Mouse (Mus musculus): Measurements from ENCODE around the gene Osbpl8.

The Osbpl8 gene

DNA sequence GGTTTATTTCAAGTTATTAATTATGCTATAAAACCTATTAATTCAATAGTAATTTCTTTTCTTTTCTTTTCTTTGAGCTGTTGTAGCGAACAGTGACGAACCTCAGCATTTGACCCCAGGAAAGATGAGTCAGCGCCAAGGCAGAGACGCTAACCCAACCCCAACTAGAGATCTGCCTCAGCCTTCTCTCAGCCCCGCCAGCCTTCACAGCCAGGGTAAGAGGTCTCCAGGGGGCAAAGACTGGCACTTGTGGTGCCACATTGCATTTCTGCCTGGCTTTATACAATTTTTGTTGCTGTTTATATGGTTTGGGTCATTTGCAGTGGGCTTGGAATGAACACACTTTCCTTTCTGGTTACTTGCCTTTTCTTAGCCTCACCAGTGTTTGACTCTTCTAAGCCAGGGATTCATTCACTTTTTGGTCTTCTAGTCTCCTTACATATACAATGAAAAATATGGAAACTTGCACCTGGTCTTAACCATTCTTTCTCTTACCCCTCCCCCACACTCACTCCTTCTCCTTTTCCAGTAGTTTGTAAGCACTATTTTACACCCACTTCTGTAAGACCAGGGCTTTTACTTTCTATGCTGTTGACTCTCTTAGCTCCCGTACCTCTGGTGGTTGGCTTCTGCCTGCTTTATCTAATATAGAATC, 69.1 kb downstream of the Osbpl8 start:
- no peak for DNase-seq (ENCODE audit: low read depth in 2 of 2, low spot score in 2 of 2)

DNA sequence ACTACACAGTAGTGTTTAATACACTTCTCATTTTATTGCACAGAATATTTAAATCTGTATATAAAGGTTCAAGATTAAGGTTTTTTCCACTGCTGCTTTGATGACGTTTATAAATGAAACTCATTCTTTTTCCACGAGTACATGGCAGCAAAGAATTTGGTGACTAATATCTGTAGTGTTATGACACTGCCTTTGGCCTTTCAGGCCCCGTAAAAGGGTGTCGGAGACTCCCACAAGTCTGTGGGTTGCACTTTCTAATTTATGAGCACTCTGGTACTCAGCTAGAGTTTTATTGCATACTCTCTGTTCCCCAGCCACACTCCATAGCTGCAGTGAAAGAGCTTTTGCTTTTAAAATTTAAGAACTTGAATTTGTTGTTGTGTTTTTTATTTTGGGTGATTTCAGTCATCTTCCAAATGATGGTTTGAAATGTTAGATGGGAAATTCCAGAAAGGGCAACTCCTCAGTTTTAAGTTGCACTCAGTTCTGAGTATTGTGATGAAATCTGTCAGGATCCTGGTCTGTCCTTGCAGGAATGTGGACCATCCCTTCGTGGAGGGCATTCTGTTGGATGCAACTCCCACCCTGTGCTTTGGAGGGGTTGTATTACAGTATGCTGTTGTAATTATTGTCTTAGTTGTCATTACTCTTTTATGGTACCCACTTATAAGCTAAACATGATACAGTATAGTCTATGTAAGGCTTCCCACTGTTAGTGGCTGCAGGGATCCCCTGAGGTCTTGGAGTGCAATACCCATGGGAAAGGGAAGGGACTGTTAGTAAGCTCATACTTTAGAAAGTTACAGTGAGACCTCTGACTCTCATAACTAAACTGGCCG, 70.1 kb downstream of the Osbpl8 start:
- DNase-seq (ENCODE audit: low read depth in 2 of 2, low spot score in 2 of 2), result no peak

DNA sequence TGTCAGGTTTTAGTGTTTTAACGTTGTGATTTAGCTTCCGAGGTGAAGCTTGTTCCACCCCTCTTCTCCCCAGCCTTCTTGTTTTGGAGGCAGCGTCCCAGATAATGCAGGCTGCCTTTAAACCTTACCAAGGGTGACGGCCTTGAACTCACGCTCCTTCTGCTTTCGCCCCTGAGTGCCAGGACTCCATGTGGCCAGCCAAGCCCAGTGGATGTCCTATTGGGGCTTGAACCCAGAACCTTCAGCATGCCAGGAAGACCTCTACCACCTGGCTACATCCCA, 70.7 kb downstream of the Osbpl8 start:
- DNase-seq (ENCODE audit: low read depth in 2 of 2, low spot score in 2 of 2), result no peak

DNA sequence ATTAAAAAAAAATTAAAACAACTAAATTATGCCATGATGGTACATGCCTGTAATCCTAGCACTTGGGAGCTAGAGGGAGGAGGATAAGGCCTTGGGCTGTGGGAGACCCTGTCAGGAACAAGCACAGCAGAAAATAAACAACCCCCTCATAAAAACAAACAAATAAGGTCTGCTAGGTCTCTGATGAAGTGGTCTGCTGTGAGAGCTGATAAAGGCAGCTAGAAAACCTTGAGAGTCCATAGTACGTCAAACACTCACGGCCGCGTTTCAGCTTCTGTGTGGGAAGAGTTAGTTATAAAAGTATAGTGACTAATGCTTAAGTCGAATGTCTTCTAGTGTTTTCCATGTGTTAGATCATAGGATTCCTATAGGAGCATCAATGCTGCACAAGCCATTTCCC, 72.9 kb downstream of the Osbpl8 start:
- DNase-seq (ENCODE audit: low read depth in 2 of 2, low spot score in 2 of 2), result no peak

DNA sequence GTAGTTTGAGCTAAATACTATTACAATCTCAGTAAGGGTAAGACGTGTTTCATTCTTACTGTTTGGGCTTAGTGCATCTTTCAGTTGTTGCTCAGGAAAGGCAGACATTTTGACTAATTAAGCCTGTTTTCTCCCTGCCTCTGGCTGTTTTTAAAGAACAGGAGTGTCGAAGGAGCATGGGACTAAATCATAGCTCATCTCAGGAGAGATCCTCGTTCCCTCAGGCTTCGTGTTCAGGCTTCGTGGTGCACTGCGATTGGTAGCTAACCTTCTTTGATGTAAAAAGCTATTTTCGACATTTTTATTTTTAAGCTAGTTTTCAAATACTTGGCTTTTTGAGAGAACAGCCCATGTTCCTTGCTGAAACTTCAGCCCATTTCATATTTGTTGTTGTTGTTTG, 78.1 kb downstream of the Osbpl8 start:
- DNase-seq (ENCODE audit: low read depth in 2 of 2, low spot score in 2 of 2), result no peak

DNA sequence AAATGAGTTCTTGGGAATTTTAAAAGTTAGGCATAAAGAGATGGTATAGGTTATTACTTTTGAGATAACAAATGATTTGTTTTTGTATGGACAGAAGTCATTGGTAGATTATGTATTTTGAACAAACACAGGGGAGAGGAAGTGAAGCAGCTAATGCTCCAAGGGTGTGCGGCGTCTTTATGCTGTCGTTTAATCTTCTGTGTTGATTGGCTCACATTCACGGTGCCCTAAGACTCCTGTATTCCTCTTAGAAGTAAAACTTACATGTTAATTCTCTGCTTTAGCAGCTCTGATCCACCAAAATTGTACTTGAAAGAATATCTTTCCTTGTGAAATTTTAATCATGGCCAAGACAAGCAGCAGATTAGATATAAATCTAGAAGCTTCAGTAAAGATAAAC, 83.1 kb downstream of the Osbpl8 start:
- no peak for DNase-seq (ENCODE audit: low read depth in 2 of 2, low spot score in 2 of 2)

DNA sequence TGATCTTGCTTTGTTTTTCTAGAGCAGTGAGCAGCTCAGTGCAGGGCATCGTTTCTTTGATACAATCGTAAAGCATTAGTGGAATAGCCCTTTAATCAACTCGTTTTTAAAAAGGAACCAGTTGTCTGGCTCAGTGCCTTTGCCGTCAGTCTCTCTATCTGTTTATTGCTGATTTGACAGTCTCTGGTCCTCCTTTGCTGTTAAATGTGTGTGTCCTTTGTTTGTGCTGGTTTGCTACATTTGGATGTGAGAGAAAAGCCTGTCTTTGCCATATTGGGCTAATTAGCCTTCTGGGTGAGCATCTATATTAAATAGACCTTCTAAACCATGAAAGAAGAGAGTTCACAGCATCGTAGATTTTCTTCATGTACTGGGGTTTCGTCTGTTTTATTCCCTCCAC, 83.6 kb downstream of the Osbpl8 start:
- no peak for DNase-seq (ENCODE audit: low read depth in 2 of 2, low spot score in 2 of 2)

DNA sequence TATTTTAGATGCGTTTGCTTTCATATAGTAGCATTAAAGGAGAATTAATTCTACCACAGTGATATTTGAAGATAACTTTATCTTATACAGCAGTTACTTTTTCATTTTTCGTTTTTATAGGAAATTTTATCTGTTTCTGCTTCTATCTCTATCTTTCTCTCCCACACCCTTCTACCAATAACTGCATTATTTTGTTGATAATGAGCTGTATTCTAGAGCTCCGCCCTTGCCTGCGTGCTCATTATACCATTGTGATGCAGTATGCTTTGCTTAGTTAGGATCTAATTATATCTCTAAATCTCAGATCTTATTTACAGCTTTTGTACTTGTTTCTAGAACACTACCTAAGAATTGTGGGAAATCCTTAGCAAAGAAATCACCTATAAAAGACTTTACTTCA, 85.6 kb downstream of the Osbpl8 start:
- no peak for DNase-seq (ENCODE audit: low read depth in 2 of 2, low spot score in 2 of 2)

DNA sequence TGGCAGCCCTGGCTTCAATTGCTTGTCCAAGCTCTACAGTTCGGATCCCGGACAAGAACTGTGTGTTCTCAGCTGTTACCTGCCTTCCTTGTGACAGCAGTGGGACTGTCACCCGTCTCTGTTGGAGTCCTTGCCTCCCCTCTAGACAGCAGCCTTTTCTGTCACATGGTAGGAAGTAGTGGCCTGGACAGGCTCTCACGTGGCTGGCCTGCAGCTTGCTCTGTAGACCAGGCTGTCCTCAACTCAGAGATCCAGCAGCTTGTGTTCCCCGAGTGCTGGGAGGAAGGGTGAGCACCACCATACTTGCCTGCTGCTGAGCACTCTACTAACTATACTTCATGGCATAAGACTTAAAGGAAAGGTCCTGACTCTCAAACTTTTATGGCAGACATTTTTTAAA, 87.1 kb downstream of the Osbpl8 start:
- no peak for DNase-seq (ENCODE audit: low read depth in 2 of 2, low spot score in 2 of 2)

DNA sequence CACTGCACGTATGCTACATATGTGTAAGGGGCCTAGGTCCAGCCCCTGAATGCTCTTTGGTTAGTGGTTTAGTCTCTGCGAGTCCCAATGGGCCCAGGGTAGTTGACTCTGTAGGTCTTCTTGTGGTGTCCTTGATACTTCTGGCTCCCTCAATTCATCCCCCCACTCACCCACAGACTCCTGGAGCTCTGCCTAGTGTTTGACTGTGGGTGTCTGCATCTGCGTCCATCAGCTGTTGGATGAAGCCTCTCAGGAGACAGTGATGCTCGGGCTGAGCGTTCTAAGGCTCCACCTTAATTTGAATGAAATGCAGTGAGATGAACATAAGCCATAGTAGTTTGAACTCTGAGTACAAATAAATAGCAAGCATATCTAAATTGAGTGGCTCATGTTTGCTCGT, 90.7 kb downstream of the Osbpl8 start:
- DNase-seq (ENCODE audit: low read depth in 2 of 2, low spot score in 2 of 2), result no peak

DNA sequence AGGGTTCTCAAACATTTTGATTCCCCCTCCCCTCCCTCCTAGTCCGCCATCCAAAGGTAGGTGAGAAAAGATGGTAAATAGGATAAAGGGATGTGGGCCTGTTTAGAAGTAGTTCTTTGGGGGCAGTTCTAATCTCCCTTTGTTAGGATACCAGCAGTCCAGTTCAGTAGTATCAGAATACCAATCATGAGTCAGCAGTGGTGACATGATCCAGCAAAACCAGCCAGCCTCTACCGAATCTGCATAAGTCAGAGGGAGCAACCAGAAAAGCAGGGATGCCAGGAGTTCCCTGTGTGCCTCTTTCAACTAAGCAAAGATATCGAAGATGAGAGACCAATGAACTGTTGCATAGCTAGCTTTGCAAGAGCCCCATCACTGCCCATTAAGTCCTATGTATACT, 91.6 kb downstream of the Osbpl8 start:
- DNase-seq (ENCODE audit: low read depth in 2 of 2, low spot score in 2 of 2), result no peak

DNA sequence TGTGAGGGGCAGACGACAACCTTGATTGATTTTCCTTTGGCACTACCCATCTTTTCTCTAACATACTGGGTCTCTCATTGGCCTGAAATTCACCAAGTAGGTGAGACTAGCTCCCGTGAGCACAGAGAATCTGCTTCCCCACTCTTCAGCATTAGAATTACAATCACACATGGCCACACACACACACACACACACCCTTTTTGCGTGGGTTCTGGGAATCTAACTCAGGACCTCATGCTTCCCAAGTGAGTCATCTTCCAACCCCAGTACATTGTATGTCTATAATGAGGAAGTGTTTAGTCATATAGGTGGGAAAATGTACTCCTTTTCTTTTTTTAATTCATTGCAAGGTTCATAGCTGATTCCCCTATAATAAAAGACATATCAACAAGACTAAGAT, 92.8 kb downstream of the Osbpl8 start:
- no peak for DNase-seq (ENCODE audit: low read depth in 2 of 2, low spot score in 2 of 2)

DNA sequence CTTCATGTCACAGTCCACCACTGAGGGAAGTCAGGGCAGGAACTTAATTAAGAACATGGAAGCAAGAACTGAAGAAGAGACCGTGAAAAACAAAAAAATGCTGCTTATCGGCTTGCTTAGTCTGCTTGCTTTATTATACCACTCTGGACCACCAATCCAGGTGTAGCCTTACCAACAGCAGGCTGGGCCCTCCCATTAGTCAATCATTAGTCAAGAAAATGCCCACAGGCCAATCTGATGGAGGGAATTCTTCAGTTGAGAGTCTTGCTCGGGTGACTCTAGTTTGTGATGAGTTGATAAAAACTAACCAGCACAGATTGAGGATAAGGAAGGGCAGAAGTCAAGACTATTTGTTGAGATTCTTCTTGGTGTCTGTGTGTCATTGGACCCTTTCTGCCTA, 93.7 kb downstream of the Osbpl8 start:
- no peak for DNase-seq (ENCODE audit: low read depth in 2 of 2, low spot score in 2 of 2)

DNA sequence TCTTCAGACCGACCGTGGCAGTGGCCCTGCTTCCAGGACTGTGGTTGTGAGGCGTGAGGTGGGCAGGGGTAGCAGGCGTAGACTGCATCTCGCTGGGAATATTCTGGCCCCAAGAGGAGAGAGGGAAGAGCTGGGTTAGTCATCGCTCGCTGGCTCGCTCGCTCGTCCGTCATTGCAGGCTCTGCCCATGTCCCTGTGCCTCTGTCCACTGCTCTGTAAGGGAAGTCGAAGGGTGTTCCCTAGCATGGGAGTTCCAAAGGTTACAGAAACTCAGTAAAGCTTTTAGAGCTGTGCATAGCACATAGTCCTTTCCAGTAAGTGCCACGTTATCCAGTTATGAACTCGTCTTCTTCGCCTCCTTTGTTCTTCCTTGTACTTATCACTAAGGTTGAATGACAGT, 107.1 kb downstream of the Osbpl8 start:
- DNase-seq (ENCODE audit: low read depth in 2 of 2, low spot score in 2 of 2), result no peak

DNA sequence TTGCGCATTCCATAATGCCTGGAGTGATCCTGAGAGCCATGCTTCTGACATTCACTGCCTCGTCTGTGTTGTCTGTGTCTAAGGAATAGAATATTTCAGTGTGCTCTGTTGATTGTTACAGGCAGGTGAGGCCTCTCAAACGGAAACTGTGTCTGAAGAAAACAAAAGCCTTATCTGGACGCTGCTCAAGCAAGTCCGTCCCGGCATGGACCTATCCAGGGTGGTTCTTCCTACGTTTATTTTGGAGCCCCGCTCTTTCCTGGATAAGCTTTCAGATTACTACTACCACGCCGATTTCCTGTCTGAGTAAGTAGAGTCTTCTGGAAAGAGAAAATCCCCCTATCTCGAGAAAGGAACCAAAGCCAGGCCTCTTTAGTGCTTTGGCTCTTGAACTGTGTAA, 108.4 kb downstream of the Osbpl8 start:
- no peak for DNase-seq (ENCODE audit: low read depth in 2 of 2, low spot score in 2 of 2)

DNA sequence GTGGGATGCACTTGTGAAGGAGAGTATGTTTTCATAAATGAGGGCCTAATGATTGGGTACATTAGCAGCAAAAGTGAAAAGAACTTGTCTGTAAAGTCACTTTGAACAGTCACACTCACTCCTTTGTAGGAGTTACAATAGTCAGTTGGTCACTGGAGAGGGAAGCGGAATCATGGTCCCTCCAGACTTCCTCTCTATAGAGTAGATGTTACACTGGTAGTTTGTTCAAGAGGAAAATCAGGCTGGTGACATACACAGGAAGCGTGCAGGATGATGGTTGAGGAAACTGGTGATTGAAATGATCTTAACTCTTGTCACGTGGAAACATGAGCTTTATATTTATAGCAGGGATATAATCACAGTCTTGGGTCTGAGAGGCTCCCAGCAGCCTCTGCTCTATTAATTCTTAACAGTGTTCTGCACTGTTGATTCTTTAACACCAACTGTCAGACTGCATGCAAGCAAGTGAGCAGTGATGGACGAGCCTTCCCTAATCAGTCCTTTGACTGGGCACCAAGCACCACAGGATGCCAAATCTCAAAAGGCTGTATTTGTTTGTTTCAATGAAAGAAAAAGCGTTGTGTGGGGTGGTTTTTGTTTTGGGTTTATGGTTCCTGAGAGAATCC, 109.0 kb downstream of the Osbpl8 start:
- DNase-seq (ENCODE audit: low read depth in 2 of 2, low spot score in 2 of 2), result no peak

DNA sequence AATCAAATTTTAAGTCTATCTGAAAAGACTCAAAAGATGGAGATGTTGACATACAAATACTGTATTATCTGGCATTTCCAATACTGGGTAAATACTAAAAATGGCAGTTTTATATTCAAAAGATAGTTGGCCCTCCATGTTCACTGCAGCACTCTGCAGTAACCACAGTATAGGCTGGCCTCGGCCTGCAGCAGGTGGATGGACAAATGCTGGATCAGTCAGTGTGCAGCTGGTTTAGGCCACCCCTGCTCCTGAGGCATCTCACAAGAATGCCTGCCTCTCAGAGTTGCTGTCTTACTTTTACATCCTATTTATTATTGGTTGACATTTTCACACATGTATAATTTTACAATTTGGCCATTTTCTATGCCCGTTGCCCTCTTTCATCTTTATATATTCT, 111.3 kb downstream of the Osbpl8 start:
- DNase-seq (ENCODE audit: low read depth in 2 of 2, low spot score in 2 of 2), result no peak

DNA sequence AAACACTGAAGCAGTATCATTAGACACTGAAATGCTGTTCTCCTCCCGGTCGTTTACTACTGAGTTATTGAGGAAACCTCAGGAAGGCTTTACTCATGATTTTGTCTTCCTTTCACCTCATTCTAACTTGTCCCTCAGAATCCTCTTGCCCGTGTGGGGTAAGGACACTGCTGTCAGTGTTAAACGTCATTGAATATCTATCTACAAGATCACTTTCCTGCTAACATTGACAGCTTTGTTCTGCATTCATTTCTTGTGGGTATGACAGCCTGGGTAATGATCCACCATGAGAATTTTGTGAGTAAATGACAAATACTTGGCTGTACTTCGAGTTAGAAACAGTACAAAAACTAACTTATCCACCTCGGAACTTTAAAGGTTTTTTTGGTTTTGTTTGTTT, 133.1 kb downstream of the Osbpl8 start:
- DNase-seq (ENCODE audit: low read depth in 2 of 2, low spot score in 2 of 2), result no peak

DNA sequence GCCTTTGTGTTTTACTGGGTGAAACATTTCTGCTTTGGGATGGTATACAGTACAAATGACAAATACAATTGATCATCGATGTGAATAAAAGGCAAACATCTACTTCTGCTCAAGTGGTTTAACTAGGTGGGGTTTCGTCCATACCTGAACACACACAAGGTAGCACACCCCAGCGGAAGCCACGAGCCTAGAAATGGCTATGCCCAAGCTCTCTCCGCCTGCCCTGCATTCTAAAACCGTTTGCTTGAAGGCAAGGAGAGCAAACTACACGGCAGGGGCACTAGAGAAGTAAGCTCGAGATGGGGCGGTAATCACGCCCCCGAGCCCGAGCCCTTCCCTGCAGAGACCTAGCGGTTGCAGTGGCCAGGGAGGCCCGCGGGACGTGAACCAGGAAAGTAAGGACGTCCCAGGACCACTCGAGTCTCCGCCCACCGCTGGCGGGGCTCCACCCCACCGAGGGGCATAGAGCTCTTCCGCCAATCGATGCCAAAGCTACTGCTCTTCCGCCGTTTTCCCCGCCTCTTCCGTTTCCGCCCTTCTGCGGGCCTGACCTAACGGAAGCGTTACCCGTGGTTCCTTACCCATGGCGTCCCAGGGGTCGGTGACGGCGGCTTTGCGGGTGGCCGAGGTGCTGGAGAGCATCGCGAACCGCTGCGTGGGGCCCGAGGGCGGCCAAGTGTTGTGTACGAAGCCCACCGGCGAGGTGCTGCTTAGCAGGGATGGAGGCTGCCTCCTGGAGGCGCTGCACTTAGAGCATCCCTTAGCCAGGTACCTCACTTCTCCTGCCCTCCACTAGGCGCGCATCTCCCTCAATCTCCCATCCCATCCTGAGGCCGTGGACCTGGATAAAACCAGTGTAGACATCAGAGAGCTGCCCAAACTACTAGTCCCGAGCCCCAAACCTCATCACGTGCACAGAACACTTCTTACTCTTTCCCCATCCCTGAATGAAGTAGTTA, 133.9 kb downstream of the Osbpl8 start, which contains the start of gene Bbs10:
Gene Bbs10 (plus strand): TSS at position 540 of the 959 bp plus-strand sequence.
- peak; percentile 85 to 88 for DNase-seq (ENCODE audit: low read depth in 2 of 2, low spot score in 2 of 2)

DNA sequence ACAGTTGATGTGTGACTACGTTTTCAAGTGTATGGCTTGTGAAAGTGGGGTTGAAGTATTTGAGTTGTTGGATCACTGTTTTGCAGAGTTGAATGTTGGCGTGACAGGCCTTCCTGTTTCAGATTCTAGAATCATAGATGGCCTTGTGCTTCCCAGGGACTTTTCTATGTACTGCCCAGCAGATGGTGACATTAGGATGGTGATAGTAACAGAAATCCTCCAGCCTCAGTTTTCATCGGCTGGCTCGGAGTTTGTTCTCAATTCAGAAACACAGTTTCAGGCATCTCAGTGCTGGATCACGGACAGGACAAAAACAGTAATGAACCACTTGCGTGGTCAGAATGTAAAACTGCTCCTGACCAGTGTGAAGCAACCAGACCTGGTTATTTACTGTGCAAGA, 135.0 kb downstream of the Osbpl8 start:
- no peak for DNase-seq (ENCODE audit: low read depth in 2 of 2, low spot score in 2 of 2)

DNA sequence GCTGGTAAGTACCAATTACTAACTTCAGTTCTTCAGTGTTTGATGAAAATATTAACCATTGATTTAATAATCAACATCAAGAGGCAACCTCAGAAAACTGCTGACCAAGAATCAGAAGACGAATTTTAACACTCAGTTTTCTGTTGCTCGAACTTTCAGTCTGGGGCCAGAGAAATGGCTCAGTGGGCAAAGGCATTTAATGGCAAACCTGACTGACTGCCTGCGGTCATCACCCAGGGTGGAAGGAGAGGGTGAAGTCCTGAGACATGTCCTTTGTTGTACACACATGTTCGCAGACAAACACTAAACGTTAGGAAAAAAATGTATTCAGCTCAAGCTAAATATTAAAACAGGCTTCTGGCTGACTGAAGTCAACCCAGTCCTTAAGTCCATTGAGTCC, 136.5 kb downstream of the Osbpl8 start:
- no peak for DNase-seq (ENCODE audit: low read depth in 2 of 2, low spot score in 2 of 2)

Data from CD8-positive naive resting alpha-beta T cell, adult 2 months (primary cell).